ENCODE assay signal across 25 mouse cellular contexts in the genomic region with DNA sequence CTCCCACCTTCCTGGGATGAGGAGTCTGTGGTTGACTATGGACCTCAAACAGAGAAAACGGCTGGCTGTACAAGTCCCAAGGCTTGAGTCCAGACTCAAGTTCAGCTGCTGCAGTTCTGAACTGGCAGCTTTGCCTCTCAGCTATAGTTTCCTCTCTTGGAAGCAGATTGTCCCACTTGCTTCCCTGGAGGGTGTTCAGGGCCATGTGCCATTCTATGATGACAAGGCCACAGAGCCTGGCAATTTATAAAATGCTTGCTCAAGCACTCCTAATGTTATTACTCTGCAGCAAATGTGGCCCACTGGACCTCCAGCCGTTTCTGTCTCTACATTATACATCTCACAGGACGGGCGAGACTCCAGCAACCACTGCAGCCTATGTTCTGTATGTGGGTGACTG. TPM values are rescaled to one million over a fixed set of nuclear protein-coding genes. Genes with fewer than 3 reads are reported as not detected.
A peak's percentile ranks its signal among the peaks of the same experiment; 100 is the strongest.
DNase-seq lines count a peak whose midpoint lies in the region; ATAC-seq and TF ChIP-seq lines count a peak whose summit lies in the region.
"Had no signal": no experiment of that assay in that cellular context is flagged by ENCODE, and none has a peak within 500 bp of the region (broad histone marks: within the 10 kb centered on the region; RNA-seq: fewer than 3 reads in every experiment).

No protein-coding gene starts in this region.

- no peaks in the 10 kb centered on the region for H3K27me3 ChIP-seq in midbrain, postnatal 0 days (ENCODE audit: insufficient read depth, low read length)
- no peaks in the 10 kb centered on the region for H3K27me3 ChIP-seq in midbrain, embryonic 14.5 days (ENCODE audit: control insufficient read depth, insufficient read depth, low read length)
- H3K27me3 ChIP-seq: heart, embryonic 15.5 days; limb, embryonic 12.5 days; midbrain, embryonic 13.5 days; neural tube, embryonic 12.5 days had no signal

- 82% methylated on average over 4 of the region's 4 CpGs for WGBS in midbrain, postnatal 0 days
- 85% methylated on average over 4 of the region's 4 CpGs for WGBS in midbrain, embryonic 14.5 days

- no peaks in the 10 kb centered on the region for H3K4me1 ChIP-seq in midbrain, postnatal 0 days (ENCODE audit: insufficient read depth, low read length)
- H3K4me1 ChIP-seq in midbrain, embryonic 14.5 days (ENCODE audit: control insufficient read depth, insufficient read depth, low read length) = no peaks in the 10 kb centered on the region
- H3K4me1 ChIP-seq: heart, embryonic 15.5 days; limb, embryonic 12.5 days; midbrain, embryonic 13.5 days had no signal

- no peak overlapping the region for H3K4me2 ChIP-seq in midbrain, postnatal 0 days (ENCODE audit: low read depth, low read length, poor library complexity, severe bottlenecking)
- no peak overlapping the region for H3K4me2 ChIP-seq in midbrain, embryonic 14.5 days (ENCODE audit: low read length)
- H3K4me2 ChIP-seq: heart, embryonic 15.5 days; limb, embryonic 12.5 days; midbrain, embryonic 13.5 days; neural tube, embryonic 12.5 days had no signal

- intact Hi-C loops in gastrocnemius, adult 2 months (cut with DNase I) = no loop called here

- no peak for TF ChIP-seq CTCF in gastrocnemius, adult 2 months (IDR thresholded peaks at IDR 0.05)
- no peak for TF ChIP-seq CTCF in midbrain, postnatal 0 days (IDR thresholded peaks at IDR 0.05)

- no peaks in the 10 kb centered on the region for H3K9me3 ChIP-seq in midbrain, postnatal 0 days (ENCODE audit: low read length)
- H3K9me3 ChIP-seq in midbrain, embryonic 14.5 days (ENCODE audit: control insufficient read depth, low read length) = no peaks in the 10 kb centered on the region
- H3K9me3 ChIP-seq: embryonic facial prominence, embryonic 10.5 days; heart, embryonic 15.5 days; limb, embryonic 12.5 days; midbrain, embryonic 13.5 days; neural tube, embryonic 12.5 days had no signal

- no peak for ATAC-seq in midbrain, postnatal 0 days (ENCODE audit: low FRiP score)
- ATAC-seq in midbrain, embryonic 14.5 days (ENCODE audit: low FRiP score, low TSS enrichment) = no peak
- ATAC-seq in CD4-positive, CD25-positive, alpha-beta regulatory T cell, adult 4 months = no peak
- ATAC-seq: activated CD4-positive, CD25-positive, alpha-beta regulatory T cell, adult 4 months; midbrain, embryonic 13.5 days had no signal

- peak; percentile 36 for DNase-seq in adrenal gland, postnatal 14 days
- DNase-seq in adrenal gland, adult 2 months = no peak
- peak; percentile 19 for DNase-seq in gastrocnemius, adult 2 months
- no peak for DNase-seq in gastrocnemius, adult 18-20 months (ENCODE audit: low spot score)
- DNase-seq in midbrain, postnatal 0 days (ENCODE audit: low spot score) = peak; percentile 55
- no peak for DNase-seq in midbrain, embryonic 14.5 days
- DNase-seq in kidney, postnatal 10 days = no peak
- DNase-seq: cerebellum, adult 8-10 months; heart, adult 18-20 months; kidney, adult 9 months; lung, adult 18-20 months; spleen, adult 18-20 months; thymus, postnatal 25 days had no signal

- no peaks in the 10 kb centered on the region for H3K36me3 ChIP-seq in midbrain, postnatal 0 days (ENCODE audit: insufficient read depth, low read length)
- no peaks in the 10 kb centered on the region for H3K36me3 ChIP-seq in midbrain, embryonic 14.5 days (ENCODE audit: control insufficient read depth, insufficient read depth, low read length)
- H3K36me3 ChIP-seq: embryonic facial prominence, embryonic 10.5 days; heart, embryonic 15.5 days; limb, embryonic 12.5 days; midbrain, embryonic 13.5 days; neural tube, embryonic 12.5 days had no signal

- no peak overlapping the region for H3K9ac ChIP-seq in midbrain, postnatal 0 days (replicated peaks; ENCODE audit: low read length, poor library complexity, severe bottlenecking)
- no peak overlapping the region for H3K9ac ChIP-seq in midbrain, embryonic 14.5 days (replicated peaks; ENCODE audit: low read length)
- H3K9ac ChIP-seq: heart, embryonic 15.5 days; limb, embryonic 12.5 days; midbrain, embryonic 13.5 days; neural tube, embryonic 12.5 days had no signal

- H3K27ac ChIP-seq in gastrocnemius, adult 2 months = no peak overlapping the region
- no peak overlapping the region for H3K27ac ChIP-seq in midbrain, postnatal 0 days (ENCODE audit: low read depth, low read length)
- H3K27ac ChIP-seq in midbrain, embryonic 14.5 days (replicated peaks; ENCODE audit: low read depth, low read length) = no peak overlapping the region
- H3K27ac ChIP-seq: embryonic facial prominence, embryonic 10.5 days; heart, embryonic 15.5 days; layer of hippocampus, adult 2 months; left cerebral cortex, adult 2 months; limb, embryonic 12.5 days; macrophage; midbrain, embryonic 13.5 days; neural tube, embryonic 12.5 days; stomach, postnatal 0 days had no signal

- H3K4me3 ChIP-seq in gastrocnemius, adult 2 months = no peak overlapping the region
- H3K4me3 ChIP-seq in midbrain, postnatal 0 days (ENCODE audit: low read depth, low read length) = no peak overlapping the region
- no peak overlapping the region for H3K4me3 ChIP-seq in midbrain, embryonic 14.5 days (replicated peaks; ENCODE audit: low read depth, low read length)
- H3K4me3 ChIP-seq: embryonic facial prominence, embryonic 10.5 days; erythroblast, embryonic 14.5 days; heart, embryonic 15.5 days; layer of hippocampus, adult 2 months; left cerebral cortex, adult 2 months; limb, embryonic 12.5 days; midbrain, embryonic 13.5 days; neural tube, embryonic 12.5 days had no signal

RNA-seq across cellular contexts. Expression of a gene that starts 12.0 kb away (rescaled TPM):
- 15.6 and 22.8 TPM in 2 replicates for total RNA-seq in adrenal gland, postnatal 14 days (2021)
- 10 to 100 TPM in 1 of 2 experiments, 1 to 10 TPM in 1; 9.0 to 16.2 TPM for total RNA-seq in adrenal gland, adult 2 months (2021)
- polyA plus RNA-seq in adrenal gland, adult 2 months (2012; rRNA removed) = 3.0 and 4.6 TPM in 2 replicates
- total RNA-seq in gastrocnemius, adult 2 months (2021) = 1 to 10 TPM; 1.5 to 1.6 TPM
- total RNA-seq in gastrocnemius, adult 18-20 months (2021) = 1 to 10 TPM in 1 of 2 experiments, under 1 TPM in 1; 0.91 to 1.8 TPM
- total RNA-seq in midbrain, postnatal 0 days (2014; rRNA removed) = 3.6 and 6.4 TPM in 2 replicates
- polyA plus RNA-seq in midbrain, postnatal 0 days (2015; fragmentation: Nextera tagmentation; extraction: Ambion mirVana) = 1.6 and 2.1 TPM in 2 replicates
- polyA plus RNA-seq in midbrain, embryonic 14.5 days (2014; fragmentation: Nextera tagmentation; extraction: Ambion mirVana) = 2.5 and 3.6 TPM in 2 replicates
- polyA plus RNA-seq in CD4-positive, CD25-positive, alpha-beta regulatory T cell, adult 4 months (2017; shearing (Covaris generic)) = not detected
- polyA plus RNA-seq: activated CD4-positive, CD25-positive, alpha-beta regulatory T cell, adult 4 months; erythroblast, embryonic 14.5 days had no signal

Comparison
In these comparisons a context has a peak if more than half of its experiments do, and no peak if none do; other contexts are left out.
1. DNase-seq: peak in adrenal gland, postnatal 14 days (single experiment), gastrocnemius, adult 2 months (single experiment) and midbrain, postnatal 0 days (single experiment); none in adrenal gland, adult 2 months (single experiment), gastrocnemius, adult 18-20 months (single experiment), midbrain, embryonic 14.5 days (single experiment) and kidney, postnatal 10 days (single experiment).